Mouse (Mus musculus) neural tube, embryonic 13.5 days (tissue): Measurements from ENCODE around the gene Spata6. TPM values are rescaled to one million over a fixed set of nuclear protein-coding genes. Genes with fewer than 3 reads are reported as not detected.

Experiments
- ATAC-seq: fragments of 200-750 bp; cut with Nextera tagmentation; 2 replicates; pipeline ENCODE4 v1.8.0; 2017; ENCODE audit warnings: low read depth, mild to moderate bottlenecking, moderate TSS enrichment, moderate library complexity
- H3K27ac ChIP-seq: fragments of 300-500 bp; sonication (generic); replicated peaks from 2 replicates; pipeline ENCODE4 v1.5.1; 2015; ENCODE audit warnings: moderate library complexity, mild to moderate bottlenecking, inconsistent platforms
- H3K27me3 ChIP-seq: fragments of 300-500 bp; sonication (generic); 2 replicates; pipeline ENCODE4 v1.6.1; 2015; ENCODE audit warnings: mild to moderate bottlenecking, inconsistent platforms
- H3K36me3 ChIP-seq: fragments of 300-500 bp; sonication (generic); 2 replicates; pipeline ENCODE4 v1.6.1; 2015; ENCODE audit warnings: mild to moderate bottlenecking, inconsistent platforms
- H3K4me1 ChIP-seq: fragments of 300-500 bp; sonication (generic); replicated peaks from 2 replicates; pipeline ENCODE4 v1.6.1; 2015; ENCODE audit warnings: inconsistent platforms
- H3K4me2 ChIP-seq: fragments of 300-500 bp; sonication (generic); 2 replicates; pipeline ENCODE4 v1.6.1; 2015; ENCODE audit warnings: inconsistent platforms, mild to moderate bottlenecking, moderate library complexity
- H3K4me3 ChIP-seq: fragments of 300-500 bp; sonication (generic); 2 replicates; pipeline ENCODE4 v1.5.1; 2015; ENCODE audit warnings: mild to moderate bottlenecking, inconsistent platforms
- H3K9ac ChIP-seq: fragments of 300-500 bp; sonication (generic); 2 replicates; pipeline ENCODE4 v1.6.1; 2015; ENCODE audit warnings: moderate library complexity, mild to moderate bottlenecking, inconsistent platforms
- H3K9me3 ChIP-seq: fragments of 300-500 bp; sonication (generic); 2 replicates; pipeline ENCODE4 v1.6.1; 2016; ENCODE audit warnings: inconsistent platforms
- WGBS: fragments of 180-500 bp; shearing (Covaris S2); methylation state at CpG from one replicate; pipeline ENCODE4 v1.1.7; 2015; 5-methylcytosine and 5-hydroxymethylcytosine counted together
- polyA plus RNA-seq: library from polyadenylated mRNA; unstranded; fragments of >200 nt; fragmentation: Nextera tagmentation; extraction: Ambion mirVana; gene quantifications from 2 replicates; pipeline ENCODE4 v1.2.1, GENCODE M21; 2015

Gene Spata6
- polyA plus RNA-seq, 1 experiment from 2014 or later = 18.9 TPM

DNA sequence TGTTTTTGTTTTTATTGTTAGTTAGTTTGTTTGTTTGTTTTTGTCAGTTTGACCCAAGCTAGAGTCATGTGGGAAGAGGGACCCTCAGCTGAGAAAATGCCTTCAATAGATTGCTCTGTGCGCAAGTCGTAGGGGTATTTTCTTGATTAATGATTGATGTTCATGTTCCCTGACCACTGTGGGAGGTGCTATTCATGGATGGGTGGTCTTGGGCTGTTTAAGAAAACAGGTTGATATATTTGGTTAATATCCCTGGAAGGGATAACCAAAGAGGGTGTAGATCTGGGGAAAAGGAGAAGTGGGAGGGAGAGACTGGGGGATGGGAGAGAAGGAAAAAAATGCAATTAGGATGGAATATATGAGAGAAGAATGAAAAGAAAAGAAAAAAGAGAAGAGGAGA lies 15.7 kb upstream of the Spata6 start:
- no peak for ATAC-seq
- Histone ChIP-seq H3K4me1 (no peaks in the 10 kb centered on the region), H3K9me3 (no peaks in the 10 kb centered on the region), H3K27me3 (no peaks in the 10 kb centered on the region), H3K9ac (no peak overlapping the region), H3K36me3 (no peaks in the 10 kb centered on the region), H3K4me2 (no peak overlapping the region), H3K27ac (no peak overlapping the region), H3K4me3 (no peak overlapping the region)
- WGBS = 67% methylated on average over 2 of the region's 2 CpGs

DNA sequence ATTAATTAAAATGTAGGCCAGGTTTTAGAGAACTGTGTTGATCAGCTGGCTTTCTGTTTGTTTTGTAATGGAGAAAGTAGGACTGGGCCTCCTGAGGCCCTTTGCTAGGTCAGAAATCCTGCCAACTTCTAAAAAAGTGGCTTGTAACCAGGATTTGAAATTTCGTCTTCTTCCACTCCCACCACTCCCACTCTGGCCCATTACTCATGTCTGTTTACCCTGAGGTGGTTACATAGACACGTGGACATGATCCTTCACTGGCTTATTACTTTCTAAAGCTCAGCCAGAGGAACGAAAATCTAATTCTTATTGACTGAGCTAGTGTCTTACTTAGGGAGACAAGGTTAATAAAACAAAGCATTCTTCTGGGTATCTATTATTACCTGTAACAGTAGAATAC lies 14.8 kb upstream of the Spata6 start:
- 80% methylated on average over 3 of the region's 3 CpGs for WGBS
- H3K27me3 ChIP-seq = no peaks in the 10 kb centered on the region
- no peak overlapping the region for H3K27ac ChIP-seq
- H3K4me1 ChIP-seq = no peaks in the 10 kb centered on the region
- H3K4me2 ChIP-seq = no peak overlapping the region
- H3K36me3 ChIP-seq = no peaks in the 10 kb centered on the region
- ATAC-seq = no peak
- H3K9ac ChIP-seq = no peak overlapping the region
- H3K9me3 ChIP-seq = no peaks in the 10 kb centered on the region
- no peak overlapping the region for H3K4me3 ChIP-seq

DNA sequence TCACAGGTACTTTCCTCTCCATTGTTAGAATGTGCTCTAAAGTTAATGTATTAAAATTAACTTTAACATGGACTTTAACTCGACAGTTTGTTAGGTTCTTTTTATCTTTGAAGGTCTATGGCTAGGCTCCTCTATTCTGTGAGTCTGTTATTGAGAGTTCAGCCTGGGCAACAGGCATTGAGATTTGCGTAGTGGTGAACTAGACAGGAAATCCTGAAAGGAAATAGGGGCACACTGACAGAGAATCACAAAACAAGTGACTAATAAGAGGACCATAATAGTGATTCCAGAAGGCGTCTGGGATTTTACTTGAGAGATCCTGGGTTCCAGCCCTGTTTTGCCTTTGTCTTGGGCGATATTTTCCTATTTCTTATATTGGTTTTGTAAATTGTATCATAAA lies 488 bp upstream of the Spata6 start:
- no peak for ATAC-seq
- H3K4me2 ChIP-seq = peak overlapping the region; percentile 78
- H3K27ac ChIP-seq = no peak overlapping the region
- H3K4me3 ChIP-seq = peak overlapping the region; percentile 69
- WGBS = 75% methylated on average over 4 of the region's 4 CpGs
- H3K9ac ChIP-seq = no peak overlapping the region
- H3K9me3 ChIP-seq = no peaks in the 10 kb centered on the region
- H3K4me1 ChIP-seq = peaks cover 12% of the 10 kb centered on the region
- H3K27me3 ChIP-seq = no peaks in the 10 kb centered on the region
- H3K36me3 ChIP-seq = no peaks in the 10 kb centered on the region

DNA sequence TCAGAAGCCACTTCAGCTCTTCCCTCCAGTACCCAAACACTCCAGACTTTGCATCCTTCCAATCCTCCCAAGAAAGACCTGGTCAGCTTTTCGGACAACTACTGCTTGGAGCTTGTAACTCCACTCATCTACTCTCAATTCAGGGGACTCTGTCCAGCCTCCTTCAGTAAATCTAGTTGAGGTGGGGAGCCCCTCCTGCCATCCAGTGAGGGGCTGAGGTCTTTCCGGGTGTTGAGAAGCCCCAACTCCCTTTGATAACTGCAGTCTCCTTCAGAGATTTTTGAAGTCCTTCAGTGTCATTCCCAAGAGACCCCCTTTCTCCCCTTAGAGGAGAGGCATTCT lies 849 bp downstream of the Spata6 start:
- 18% methylated on average over 2 of the region's 2 CpGs for WGBS
- no peak for ATAC-seq

DNA sequence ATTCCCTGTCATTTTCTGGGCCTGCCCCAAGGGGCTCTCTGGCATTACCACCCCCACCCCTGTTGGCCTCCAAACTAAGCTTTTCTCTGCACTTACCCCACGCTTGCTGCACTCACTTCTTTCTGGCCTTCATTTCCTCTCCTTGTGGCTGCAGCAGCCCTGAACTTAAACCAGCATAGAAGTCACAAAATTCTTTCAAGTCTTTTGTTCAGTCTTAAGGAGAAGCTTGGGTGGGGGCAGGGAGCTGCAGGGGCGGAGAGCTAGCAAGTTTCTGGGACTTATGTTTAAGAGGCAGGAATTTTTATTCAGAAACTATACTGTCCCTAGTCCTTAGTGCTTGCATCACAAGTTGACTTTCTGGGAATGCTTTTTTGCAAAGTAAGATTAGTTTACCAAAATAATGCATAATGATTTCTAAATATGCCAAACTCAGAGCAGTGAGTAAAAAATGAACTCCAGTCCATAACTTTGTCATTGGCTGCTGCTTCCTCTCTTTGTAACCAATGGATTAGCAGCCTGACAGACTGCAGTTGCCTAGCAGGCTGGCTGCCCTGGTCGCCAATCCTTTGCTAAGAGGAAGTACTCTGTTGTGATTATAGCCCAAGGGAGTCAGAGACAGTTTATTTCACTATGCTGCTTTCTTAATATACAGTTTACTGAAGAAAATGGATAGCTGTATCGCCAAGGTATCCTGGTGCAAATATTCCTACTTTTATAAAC lies 1.5 kb downstream of the Spata6 start:
- Histone ChIP-seq H3K27me3 (no peaks in the 10 kb centered on the region), H3K4me2 (peak overlapping the region; percentile 78), H3K4me1 (peaks cover 12% of the 10 kb centered on the region), H3K9me3 (no peaks in the 10 kb centered on the region), H3K4me3 (peak overlapping the region; percentile 69), H3K36me3 (no peaks in the 10 kb centered on the region), H3K27ac (peak overlapping the region; percentile 42; the same call in 1 of the 2 replicates), H3K9ac (peak overlapping the region; percentile 78)
- no peak for ATAC-seq
- WGBS = 35% methylated on average over 4 of the region's 4 CpGs

More for the DNA sequence above, 849 bp downstream of the Spata6 start:
- Histone ChIP-seq H3K9ac (peak overlapping the region; percentile 78), H3K9me3 (no peaks in the 10 kb centered on the region), H3K4me3 (peak overlapping the region; percentile 69), H3K4me1 (peaks cover 12% of the 10 kb centered on the region), H3K36me3 (no peaks in the 10 kb centered on the region), H3K27me3 (no peaks in the 10 kb centered on the region), H3K27ac (peak overlapping the region; percentile 42; the same call in 1 of the 2 replicates), H3K4me2 (peak overlapping the region; percentile 78)

DNA sequence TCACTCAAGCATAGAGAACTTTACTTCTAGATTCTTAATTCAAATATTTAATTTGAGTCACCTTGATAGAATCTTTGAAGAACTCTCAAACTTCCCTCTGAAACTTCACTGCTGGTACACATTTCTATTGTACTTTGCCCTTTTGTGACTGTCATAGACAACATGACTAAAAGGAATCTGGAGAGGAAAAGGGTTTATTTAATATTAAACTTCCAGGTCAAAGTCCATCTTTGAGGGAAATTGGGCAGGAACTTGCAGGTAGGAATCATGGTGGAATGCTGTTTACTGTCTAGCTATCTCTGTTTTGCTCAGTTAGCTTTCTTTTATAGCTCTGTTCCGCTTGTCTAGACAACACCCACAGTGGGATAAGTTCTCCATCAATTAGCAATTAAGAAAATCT lies 17.8 kb downstream of the Spata6 start:
- H3K4me2 ChIP-seq = no peak overlapping the region
- H3K9me3 ChIP-seq = no peaks in the 10 kb centered on the region
- no peaks in the 10 kb centered on the region for H3K36me3 ChIP-seq
- WGBS = 86% methylated on average over 1 of the region's 1 CpGs
- H3K27me3 ChIP-seq = no peaks in the 10 kb centered on the region
- no peak overlapping the region for H3K4me3 ChIP-seq
- no peak overlapping the region for H3K27ac ChIP-seq
- H3K4me1 ChIP-seq = no peaks in the 10 kb centered on the region
- no peak overlapping the region for H3K9ac ChIP-seq
- no peak for ATAC-seq

DNA sequence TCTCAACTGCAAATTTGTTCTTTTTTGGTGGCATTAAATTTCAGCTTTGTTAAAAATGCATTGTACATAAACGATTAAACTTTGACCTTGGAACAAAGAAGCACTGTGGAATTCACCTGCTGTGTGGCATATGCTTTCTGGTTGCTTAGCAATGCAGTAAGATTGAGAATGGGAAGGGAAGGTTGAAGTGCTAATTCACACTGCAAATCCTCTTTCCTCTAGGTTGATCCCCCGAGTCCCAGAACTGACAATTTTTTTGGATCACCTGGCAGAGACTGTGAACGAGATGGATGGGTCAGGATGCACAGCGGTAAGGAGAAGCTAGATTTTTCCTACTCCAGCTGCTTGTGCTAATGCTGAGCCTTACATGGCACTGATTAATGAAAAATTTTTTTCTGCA lies 60.7 kb downstream of the Spata6 start:
- Histone ChIP-seq H3K4me3 (no peak overlapping the region), H3K4me2 (no peak overlapping the region), H3K9me3 (no peaks in the 10 kb centered on the region), H3K4me1 (0 out of 2 replicates have a peak, but pooled peaks cover 3% of the 10 kb centered on the region), H3K27ac (no peak overlapping the region), H3K27me3 (no peaks in the 10 kb centered on the region), H3K36me3 (no peaks in the 10 kb centered on the region), H3K9ac (no peak overlapping the region)
- 54% methylated on average over 4 of the region's 4 CpGs for WGBS
- ATAC-seq = no peak

DNA sequence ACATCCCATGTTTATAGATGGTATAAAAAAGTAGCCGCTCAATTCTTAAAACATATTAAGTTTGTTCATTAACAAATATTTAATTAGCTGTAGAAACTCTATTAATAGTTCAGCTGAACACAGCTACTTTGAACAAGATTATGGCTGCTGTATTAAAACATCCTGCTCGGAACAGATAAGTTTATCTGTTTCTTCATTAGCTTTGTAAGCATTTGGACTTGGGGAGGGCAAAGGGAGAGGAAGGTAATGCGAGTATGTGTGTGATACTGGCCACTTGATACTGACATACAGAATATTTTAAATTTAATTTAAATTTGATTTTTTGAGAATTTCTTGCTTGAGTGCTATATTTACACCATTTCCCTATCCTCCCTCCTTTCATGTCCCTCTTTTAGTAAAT lies 80.1 kb downstream of the Spata6 start:
- Histone ChIP-seq H3K4me2 (no peak overlapping the region), H3K9me3 (no peaks in the 10 kb centered on the region), H3K4me3 (no peak overlapping the region), H3K27ac (no peak overlapping the region), H3K27me3 (no peaks in the 10 kb centered on the region), H3K4me1 (no peaks in the 10 kb centered on the region), H3K36me3 (no peaks in the 10 kb centered on the region), H3K9ac (no peak overlapping the region)
- ATAC-seq = no peak
- 90% methylated on average over 3 of the region's 3 CpGs for WGBS

DNA sequence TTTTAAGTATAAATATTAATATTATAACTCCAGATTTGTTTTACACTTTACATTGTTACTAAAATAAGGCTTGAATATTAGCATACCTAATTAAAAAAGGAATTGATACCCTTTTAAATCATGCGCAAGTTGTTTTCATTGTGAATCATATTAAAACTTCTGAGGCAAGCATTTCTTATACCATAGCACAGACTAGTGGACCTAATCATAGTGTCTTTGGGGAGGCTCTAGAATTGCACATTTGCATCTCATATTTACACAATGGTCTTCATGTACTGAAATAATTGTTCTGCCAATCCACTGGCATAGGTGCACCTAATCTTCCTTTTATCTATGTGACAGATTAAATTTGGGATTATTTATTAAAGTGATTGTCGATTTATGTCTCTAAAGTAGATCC lies 83.4 kb downstream of the Spata6 start:
- WGBS = 96% methylated on average over 2 of the region's 2 CpGs

DNA sequence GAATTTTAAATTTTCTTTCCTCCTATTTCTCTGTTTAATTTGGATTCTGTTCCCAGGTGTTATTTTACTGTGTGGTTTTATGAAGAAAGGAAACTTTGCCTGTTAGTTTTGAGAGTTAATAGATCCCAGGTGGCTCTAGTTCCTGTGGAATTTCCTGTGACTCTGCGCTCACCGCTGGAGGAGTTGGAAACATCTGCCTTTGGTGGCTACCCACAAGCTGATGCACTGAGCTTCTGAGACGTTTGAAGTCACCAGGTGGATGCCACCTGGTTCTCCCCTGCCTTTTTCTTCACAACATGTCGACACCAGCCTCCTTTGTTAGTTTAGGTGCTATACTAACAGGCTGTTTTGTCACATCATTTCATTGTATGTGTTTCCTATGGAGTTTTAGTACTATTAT lies 97.7 kb downstream of the Spata6 start:
- Histone ChIP-seq H3K27me3 (no peaks in the 10 kb centered on the region), H3K9ac (no peak overlapping the region), H3K4me2 (no peak overlapping the region), H3K9me3 (no peaks in the 10 kb centered on the region), H3K4me1 (no peaks in the 10 kb centered on the region), H3K27ac (no peak overlapping the region), H3K36me3 (no peaks in the 10 kb centered on the region), H3K4me3 (no peak overlapping the region)
- no peak for ATAC-seq
- WGBS = 58% methylated on average over 4 of the region's 4 CpGs

More for the DNA sequence above, 83.4 kb downstream of the Spata6 start:
- no peak for ATAC-seq
- Histone ChIP-seq H3K4me2 (no peak overlapping the region), H3K27ac (no peak overlapping the region), H3K4me3 (no peak overlapping the region), H3K4me1 (no peaks in the 10 kb centered on the region), H3K36me3 (no peaks in the 10 kb centered on the region), H3K9me3 (no peaks in the 10 kb centered on the region), H3K9ac (no peak overlapping the region), H3K27me3 (no peaks in the 10 kb centered on the region)

DNA sequence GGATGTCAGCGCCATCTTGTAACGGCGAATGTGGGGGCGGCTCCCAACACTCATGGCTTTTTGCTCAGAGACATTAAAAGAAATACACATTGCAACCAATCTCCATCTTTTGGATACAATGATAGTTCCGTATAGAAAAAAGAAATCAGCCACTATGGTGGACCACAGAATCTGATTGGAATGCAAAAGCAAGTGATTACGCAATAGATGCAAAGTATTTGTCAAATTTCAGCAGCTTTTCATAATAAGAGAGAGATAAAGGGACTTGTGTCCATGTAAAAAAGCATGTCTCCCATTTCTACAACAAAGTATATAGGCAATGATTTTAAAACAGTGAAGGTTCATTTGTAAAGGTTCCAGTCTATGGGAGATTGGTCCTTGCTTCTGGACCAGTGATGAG lies 119.1 kb downstream of the Spata6 start:
- ATAC-seq = no peak
- Histone ChIP-seq H3K9ac (no peak overlapping the region), H3K4me3 (no peak overlapping the region), H3K27ac (no peak overlapping the region), H3K27me3 (no peaks in the 10 kb centered on the region), H3K4me1 (no peaks in the 10 kb centered on the region), H3K36me3 (no peaks in the 10 kb centered on the region), H3K9me3 (no peaks in the 10 kb centered on the region), H3K4me2 (no peak overlapping the region)
- 97% methylated on average over 6 of the region's 6 CpGs for WGBS

DNA sequence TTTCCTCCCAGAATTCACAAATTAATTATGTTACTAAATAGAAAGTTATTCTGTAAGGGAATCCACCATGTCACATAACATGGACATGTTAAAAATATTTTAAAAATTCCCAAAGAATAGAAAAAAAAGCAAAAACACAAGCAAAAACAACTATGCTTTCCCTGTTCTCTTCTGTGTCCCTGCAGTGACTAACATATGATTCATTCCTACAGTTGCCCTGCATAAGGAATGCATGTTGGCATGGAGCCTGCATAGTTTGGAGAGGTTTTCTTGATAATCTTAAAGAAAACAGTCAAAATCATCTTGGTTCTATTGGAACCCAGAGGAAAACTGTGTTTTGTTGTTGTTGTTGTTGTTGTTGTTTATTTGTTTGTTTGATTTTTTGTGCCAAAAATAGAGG lies 132.8 kb downstream of the Spata6 start:
- Histone ChIP-seq H3K27ac (no peak overlapping the region), H3K4me3 (no peak overlapping the region), H3K4me2 (no peak overlapping the region), H3K4me1 (no peaks in the 10 kb centered on the region), H3K9me3 (no peaks in the 10 kb centered on the region), H3K27me3 (no peaks in the 10 kb centered on the region), H3K9ac (no peak overlapping the region), H3K36me3 (no peaks in the 10 kb centered on the region)
- ATAC-seq = no peak

DNA sequence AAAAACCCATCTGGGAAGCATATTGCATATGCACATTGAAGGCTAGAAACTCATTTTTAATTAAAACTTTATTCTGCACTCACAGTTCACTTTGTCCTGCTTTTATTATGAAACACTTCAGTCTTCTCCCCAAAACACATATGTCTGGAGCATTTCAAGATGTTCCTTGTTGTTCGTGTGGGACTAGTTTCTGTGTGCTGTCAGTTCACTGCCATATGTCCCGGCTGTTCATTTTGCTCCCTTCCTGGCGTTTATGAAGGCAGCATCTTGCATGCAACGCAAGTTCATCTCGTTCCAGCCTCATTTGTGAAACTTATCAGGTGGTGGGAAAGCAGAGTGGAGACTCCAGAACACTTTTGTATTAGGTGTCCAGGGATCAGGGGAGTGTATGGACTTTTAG lies 146.9 kb downstream of the Spata6 start:
- Histone ChIP-seq H3K9me3 (no peaks in the 10 kb centered on the region), H3K9ac (no peak overlapping the region), H3K4me1 (no peaks in the 10 kb centered on the region), H3K4me2 (no peak overlapping the region), H3K36me3 (no peaks in the 10 kb centered on the region), H3K4me3 (no peak overlapping the region), H3K27ac (no peak overlapping the region), H3K27me3 (no peaks in the 10 kb centered on the region)
- 90% methylated on average over 5 of the region's 5 CpGs for WGBS
- ATAC-seq = no peak
